Mouse (Mus musculus) ovary, postnatal 10 days (tissue): ENCODE results near the gene Hid1.

ENCODE experiments used
- DNase-seq: peaks from one replicate; pipeline ENCODE4 v3.0.0; 2022; ENCODE audit warnings: low spot score

The Hid1 gene

DNA sequence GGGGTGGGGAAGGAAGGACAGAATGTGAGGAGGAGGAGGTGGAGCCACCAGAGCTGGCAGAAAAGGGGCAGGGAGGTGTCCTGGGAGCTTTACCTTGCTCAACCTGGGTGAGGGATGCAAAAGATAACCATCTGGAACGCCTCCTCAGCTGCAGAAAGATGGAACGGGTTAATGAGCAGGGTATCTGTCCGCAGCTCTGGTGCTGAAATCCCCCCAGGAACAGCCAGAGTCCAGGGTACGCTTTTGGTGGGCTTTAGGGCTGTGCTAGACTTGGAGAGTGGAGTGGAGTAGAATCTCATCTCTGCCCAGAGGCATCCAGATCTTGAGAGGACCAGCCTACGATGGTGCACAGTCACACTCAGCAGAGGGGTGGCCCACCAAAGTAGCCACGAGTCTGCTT is 31.4 kb downstream of the Hid1 start:
- DNase-seq, result no peak

- DNase-seq, result no peak
Measured at GRCm38 (mm10) chr11:115335223-115335622, 32.3 kb downstream of the Hid1 start.

- no peak for DNase-seq
Measured at GRCm38 (mm10) chr11:115334531-115334930, 33.0 kb downstream of the Hid1 start, which contains the start of gene Otop3. Gene Otop3 (plus strand): TSS chr11:115334731.

GRCm38 (mm10) chr11:115329339-115329738 is 38.2 kb downstream of the Hid1 start:
- DNase-seq, result no peak

DNA sequence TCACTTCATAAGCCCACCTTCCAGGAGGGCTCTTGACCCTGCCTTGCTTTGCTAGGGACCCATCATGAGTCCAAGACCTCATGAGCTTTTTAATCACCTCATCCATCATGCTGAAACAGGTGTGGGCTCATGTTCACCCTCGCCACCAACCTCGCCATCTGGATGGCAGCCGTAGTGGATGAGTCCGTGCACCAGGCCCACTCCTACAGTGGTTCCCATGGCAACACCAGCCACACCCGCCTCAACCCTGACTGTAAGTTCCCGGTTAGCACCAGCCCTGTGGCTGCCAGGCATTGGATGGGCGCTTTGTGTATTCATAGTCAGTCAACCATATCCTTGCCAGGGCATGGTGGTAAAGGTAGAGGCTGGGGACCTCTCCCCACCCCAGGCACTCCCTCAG is 40.8 kb downstream of the Hid1 start:
- no peak for DNase-seq

- DNase-seq, result no peak
Measured at GRCm38 (mm10) chr11:115323354-115323753, 44.2 kb downstream of the Hid1 start.

DNA sequence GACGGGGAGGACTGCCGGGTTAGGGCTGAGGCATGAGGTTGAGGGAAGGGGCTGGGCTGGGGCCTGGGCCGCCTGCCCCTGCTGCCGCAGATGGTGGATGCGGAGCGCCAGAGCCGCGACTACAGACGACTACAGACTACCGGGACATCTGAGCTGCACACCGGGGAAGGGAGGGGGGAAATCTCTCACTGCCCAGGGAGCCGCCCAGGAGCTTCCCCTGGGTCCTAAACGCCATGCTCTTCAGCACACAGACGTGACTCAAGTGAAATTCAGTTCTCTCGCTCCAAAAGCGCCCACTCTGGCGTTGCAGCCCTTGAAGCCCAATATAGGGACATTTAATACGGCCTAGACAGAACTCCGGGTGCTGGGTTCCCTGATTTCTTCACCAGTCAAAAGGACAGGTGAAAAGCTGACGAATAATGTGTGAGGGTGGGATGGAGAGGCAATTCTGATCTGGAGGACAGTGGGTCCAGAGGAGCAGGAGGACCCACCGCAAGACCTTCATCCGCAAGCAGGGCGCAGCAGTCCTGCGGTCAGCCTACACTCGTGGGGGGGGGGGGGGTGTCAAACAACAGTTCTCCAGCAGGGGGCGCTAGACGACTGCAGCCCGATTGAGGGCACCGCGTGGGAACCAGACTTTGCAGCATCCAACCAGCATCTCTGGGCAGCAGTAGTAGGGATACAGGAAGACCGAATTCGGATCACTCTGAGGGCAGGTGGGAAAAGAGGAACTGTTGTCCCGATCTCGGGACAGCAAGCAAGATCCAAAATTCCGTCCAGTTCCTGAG is 45.5 kb downstream of the Hid1 start, which contains the start of gene Ush1g:
Gene Ush1g (minus strand): TSS at position 136 of the 788 bp plus-strand sequence.
- DNase-seq, result no peak

GRCm38 (mm10) chr11:115319704-115320383 is 47.7 kb downstream of the Hid1 start:
- DNase-seq, result no peak

DNA sequence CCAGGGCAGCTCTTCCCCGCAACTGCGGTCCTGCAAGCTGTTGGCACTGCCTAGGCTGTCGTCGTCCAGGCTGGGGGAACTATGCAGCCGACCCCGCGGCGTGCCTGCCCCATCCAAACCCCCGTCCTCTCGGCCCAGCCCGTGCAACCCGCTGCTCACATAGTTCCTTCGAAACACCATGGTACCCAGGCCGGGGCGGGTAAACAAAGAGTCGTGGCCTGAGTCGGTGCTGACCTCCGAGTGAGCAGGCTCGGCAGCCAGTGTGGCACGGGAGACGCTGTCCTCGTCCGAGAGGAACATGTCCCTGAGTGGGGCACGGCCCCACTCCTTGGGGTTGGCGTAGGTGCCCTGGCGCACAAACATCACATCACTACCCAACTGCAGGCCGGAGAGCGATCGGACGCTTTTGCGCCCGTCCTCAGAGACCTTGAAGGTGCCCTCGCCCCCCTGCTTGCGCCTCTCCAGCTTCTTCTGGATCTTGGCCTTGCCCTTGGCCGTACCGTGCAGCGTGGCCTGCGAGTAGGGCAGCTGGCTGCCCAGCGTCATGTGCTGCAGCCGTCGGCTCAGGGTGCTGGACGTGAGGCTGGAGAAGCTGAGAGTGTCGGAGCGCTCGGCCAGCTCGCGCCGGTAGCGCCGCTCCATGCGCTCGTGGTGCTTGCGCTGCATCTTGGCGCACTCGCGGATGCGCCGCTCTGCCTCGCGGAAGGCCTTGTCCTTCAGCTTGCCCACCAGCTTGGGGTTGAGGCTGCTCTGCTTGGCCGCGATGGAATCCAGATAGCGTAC is 49.1 kb downstream of the Hid1 start:
- no peak for DNase-seq

DNA sequence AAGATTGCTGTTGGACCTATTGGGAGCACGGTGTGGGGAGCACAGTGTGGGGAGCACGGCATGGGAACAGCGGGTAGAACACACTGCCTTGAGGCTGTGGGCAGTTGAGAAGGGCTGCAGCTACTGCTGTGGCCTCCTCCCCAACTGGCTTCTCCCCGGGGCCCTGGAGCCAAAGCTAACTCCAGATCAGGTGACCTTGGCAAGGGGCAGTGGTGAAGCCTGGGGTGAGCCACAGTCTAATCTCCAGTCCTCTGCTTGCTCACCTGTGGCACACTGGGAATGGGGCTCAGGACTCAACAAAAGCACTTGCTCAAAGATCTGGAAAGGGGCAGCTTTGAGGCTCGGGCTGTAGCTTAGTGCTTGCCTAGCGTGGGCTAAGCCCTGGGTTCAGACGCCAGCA is 50.4 kb downstream of the Hid1 start:
- no peak for DNase-seq

GRCm38 (mm10) chr11:115314249-115314648 is 53.3 kb downstream of the Hid1 start:
- DNase-seq, result no peak

DNA sequence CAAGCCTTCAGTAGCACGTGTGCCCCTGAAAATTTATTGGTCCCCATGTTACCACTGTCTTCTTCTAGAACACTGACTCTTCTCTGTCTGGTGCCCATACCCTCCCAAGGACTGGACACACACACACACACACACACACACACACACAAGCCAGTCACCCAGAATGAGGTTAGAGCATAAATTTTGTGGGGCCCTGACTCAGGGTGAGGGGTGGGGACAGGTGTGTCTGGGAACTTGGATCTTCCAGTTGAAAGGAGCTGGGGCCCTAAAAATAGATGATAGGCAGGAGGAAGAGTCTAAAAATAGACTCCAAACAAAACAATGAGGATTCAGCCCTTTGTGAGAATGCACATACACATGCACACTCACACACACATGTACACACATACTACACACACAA is 58.8 kb downstream of the Hid1 start:
- no peak for DNase-seq

DNA sequence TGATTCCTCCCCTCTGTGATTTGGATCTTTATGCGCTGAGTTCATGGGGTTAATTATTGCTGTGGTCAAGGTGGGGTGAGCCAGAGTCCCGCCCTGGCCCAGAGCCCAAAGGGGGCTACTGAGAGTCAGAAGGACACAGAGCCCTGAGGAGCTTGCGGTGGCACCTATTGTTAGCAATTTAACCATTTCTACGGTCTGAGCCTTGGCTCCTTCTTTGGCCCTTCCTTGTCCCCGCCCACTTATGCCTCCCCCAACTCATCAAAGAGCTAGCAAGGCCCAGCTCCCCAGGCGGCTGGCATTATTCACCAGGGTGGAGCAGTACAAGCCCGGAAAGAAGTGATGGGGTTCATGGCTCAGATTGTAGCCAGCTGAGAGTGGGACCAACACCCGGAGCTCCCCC is 60.7 kb downstream of the Hid1 start, which contains the start of gene Otop2:
Gene Otop2 (plus strand): TSS at position 301 of the 400 bp plus-strand sequence.
- DNase-seq, result no peak

DNA sequence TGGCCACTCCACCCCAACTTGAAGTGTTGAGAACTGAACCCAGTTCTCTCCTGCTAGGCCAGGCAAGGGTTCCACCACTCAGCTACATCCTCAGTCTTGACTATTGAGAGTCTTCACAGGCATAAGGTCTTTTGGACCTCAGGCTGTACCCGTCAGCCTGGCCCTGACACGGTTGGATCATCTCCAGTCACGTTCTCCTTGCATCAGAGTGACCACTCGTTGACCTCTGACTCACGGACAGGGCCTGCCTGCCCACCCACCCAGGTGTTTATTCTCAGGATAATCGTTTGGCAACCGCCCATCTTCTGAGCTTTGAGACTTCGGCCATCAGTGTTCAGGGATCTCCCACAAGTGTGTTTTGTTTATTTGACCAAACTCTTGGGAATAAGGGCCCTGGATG is 64.4 kb downstream of the Hid1 start:
- no peak for DNase-seq

- no peak for DNase-seq
Measured at GRCm38 (mm10) chr11:115301351-115301750, 66.2 kb downstream of the Hid1 start.

GRCm38 (mm10) chr11:115300745-115301144 is 66.8 kb downstream of the Hid1 start:
- no peak for DNase-seq

DNA sequence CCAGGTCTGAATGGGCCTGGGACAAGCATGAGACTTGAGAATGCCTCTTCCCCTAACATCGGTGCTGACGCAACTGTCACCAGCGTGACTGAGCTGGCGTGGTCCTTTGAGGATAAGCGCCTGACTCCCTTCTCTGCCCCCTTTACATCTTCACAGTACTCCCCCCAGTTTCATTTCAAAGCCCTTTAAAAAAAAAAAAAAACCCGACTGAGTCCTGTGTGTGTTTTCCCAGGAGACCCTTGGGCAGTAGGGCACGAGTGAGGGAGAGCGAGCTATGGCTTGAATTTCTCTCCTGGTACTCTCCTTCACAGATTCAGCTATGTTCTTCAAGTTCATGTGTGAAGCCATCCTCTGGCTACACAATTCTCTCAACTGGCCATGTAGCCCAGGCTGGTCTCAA is 69.4 kb downstream of the Hid1 start:
- no peak for DNase-seq
